Mouse (Mus musculus) layer of hippocampus, postnatal 36 days (tissue): ENCODE data around the gene Ripply1. TPM values are rescaled to one million over a fixed set of nuclear protein-coding genes. Genes with fewer than 3 reads are reported as not detected.
A peak's percentile ranks its signal among the peaks of the same experiment; 100 is the strongest.
"Not testable (repeated sequence)": the region's sequence is repeated elsewhere in the genome, so short reads cannot be mapped to it uniquely, and the experiment has no call there.

Experiments used
- DNase-seq, 2 experiments: peaks; one replicate each; pipeline ENCODE4 v3.0.0; 2022
- total RNA-seq, 2 experiments: library from RNA; stranded (reverse); gene quantifications; 2 replicates each; pipeline ENCODE4 v1.2.3; 2021

Ripply1 gene
- total RNA-seq, 2 experiments from 2014 or later, result not detected

DNA sequence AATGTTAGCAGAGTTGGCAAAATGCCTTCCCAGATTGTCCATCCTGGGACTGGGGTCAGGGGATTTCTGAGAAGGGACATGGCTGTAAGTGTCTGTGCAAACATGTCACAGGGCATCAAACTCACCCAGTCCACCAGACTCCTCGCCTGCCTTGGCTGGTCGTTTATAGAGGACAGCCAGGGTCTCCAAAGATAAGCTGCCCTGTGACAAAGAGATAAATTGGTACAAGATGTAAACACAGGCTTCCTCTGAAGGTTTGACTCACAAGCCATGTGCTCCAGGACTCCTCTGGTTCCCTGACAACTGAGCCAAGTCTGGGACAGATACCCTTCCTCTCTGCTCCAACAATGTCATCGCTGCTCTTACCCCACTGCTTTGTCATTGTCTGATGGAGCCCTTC is 1.2 kb downstream of the Ripply1 start:
- no peak for DNase-seq

GRCm38 (mm10) chrX:139779401-139779800 is 2.8 kb downstream of the Ripply1 start:
- DNase-seq, result no peak

- no peak for DNase-seq
Measured at GRCm38 (mm10) chrX:139778886-139779285, 3.3 kb downstream of the Ripply1 start.

- DNase-seq, result no peak
Measured at GRCm38 (mm10) chrX:139777357-139777756, 4.8 kb downstream of the Ripply1 start.

GRCm38 (mm10) chrX:139775084-139775612 is 7.0 kb downstream of the Ripply1 start:
- DNase-seq, result no peak

DNA sequence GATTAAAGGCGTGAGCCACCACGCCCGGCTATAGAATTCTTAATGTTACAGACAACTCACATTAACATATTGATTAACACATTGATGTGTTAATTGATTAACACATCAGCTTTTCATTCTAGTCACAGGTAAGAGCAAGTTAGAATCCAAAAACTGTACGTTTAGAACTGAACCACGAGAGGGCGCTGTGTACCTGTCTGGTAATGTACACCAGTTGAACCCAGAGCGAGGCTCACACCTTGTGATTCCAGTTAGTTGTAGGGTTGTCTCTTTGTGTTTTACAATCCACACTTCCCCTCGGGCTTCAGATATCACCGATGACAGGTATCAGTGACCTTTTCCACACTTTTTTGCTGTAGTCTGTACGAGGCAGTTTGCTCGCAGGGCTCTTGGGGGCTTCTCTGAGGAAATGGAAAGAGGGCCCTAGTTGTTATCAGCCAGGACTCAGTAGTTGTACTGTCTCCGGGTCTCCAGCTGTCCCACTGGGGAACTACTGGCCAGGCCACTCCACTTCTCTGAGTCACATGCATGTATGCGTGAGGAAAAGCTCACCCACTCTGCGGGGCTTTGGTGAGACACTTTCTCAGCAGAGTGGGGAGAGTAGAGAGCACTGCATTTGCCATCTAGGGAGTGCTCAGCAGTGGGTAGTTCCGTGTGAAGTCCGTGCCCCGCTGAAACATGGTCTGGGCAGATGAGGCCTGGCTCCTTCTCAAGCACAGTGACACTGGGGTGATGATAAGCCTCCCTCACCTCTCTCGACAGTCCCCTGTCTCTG is 7.7 kb downstream of the Ripply1 start:
- DNase-seq, result no peak

DNA sequence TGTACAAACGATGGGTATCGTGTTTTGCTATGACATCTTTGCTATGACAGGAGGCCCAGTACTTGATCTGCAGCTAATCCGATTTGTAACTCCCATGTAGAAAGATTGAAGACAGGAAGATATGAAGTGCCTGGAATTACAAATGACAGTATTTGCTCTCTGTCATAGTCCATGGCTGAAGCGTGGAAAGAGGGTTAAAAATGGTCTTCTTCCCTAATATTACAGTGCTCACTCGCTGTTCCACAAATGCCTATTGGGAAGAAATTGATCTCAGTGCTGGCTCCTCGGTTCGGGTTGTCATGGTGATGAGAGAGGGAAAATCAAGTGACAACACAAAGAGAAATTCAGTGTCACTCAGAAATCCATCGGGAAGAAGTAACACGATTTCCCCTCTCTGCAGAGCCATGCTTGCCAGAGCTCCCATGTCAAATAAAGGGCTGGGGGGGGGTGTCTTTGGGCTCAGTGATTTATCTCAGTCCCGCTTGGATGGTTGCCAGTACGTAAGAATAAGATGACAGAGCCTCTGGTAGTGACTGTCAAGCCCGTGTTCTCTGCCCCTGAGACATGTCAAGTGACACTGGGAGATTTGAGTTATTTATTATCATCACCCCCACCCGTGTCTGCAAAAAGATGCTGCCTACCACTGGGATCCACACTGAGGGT is 12.0 kb downstream of the Ripply1 start:
- no peak for DNase-seq

- no peak for DNase-seq
Measured at GRCm38 (mm10) chrX:139762546-139762945, 19.6 kb downstream of the Ripply1 start.

DNA sequence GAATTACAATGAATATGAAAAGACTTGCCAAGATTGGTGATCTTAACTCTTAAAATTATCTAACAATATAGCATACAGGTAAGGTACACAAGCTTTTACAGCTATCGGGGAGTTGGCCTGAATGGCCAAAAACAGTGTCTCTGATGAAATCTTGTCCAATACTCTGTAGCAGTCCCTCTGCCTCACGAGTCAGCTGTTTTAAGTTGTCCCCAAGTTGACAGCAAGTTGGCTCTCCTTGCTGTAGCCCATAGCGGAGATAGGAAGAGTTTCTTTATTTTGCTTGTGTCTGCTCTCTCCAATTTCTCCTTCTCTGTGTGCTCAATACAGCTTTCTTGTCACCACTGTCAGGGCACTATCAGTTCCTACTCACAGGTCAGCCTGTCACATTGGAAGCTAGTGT is 23.5 kb downstream of the Ripply1 start:
- not testable (repeated sequence) for DNase-seq

DNA sequence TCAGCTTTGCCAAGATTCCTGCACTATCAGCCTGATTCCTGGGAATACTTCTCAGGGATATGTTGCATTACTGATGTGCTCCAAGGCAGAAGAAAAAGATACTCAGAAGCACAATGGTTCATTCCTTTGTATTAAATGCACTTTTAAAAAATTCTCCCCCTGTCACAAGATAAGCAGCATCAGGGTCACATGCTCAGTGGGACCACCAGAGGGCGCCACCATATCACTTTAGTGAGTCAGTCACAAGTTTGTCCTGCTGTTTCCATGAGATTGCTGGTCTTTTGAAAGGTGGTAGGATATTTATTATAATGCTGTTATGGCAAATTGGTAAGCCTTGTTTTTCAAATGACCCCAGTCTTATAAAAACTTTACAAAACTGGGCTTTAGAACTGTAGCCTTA is 30.3 kb downstream of the Ripply1 start:
- DNase-seq, result peak in 1 of 2 experiments; percentile 31

DNA sequence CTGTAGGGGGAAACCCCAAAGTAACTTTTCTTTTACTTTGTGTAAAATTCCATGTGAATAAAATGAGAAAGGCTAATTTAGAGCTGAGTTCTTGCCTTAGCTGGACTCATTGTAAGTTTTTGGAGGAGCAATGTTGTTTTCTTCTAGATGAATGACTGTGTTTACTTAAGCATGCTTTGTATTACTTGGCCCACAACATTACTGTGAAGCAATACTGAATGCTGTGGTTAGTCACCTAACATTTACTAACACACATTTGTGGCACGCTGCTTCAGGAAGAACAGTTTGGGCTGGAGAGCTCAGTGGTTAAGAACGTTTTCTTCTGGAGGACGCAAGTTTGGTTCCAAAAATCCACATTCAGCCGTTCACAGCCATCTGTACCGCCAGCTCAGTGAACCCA is 45.1 kb downstream of the Ripply1 start:
- no peak for DNase-seq

DNA sequence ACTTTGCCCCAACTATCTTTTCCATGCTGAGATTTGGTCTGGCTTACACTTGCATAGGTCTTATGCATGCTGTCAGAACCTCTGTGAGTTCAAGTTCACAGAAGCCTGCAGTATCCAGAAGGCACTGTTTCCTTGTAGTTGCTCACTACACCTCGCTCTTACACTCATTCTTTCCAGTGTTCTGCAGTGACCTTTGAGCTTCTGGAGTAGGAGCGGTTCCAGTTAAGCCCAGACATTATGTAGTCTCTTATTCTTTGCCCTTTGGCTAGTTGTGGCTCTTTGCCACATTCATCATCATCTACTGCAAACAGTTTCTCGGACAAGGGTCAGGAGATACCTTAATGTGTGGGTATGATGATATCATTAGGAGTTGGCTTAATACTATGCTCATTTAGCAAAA is 51.6 kb downstream of the Ripply1 start:
- no peak for DNase-seq

Other genes with a start within 250 kb of the Ripply1 start
- gene Rnf128, start 219.0 kb downstream of the Ripply1 start, total RNA-seq, result 10 to 100 TPM; 31.8 to 35.7 TPM
- 10 to 100 TPM; 10.9 to 11.2 TPM for gene Tbc1d8b, start 97.4 kb downstream of the Ripply1 start, total RNA-seq
- gene Gm15013, start 67.9 kb downstream of the Ripply1 start, total RNA-seq, result not detected
- gene Cldn2, start 18.5 kb upstream of the Ripply1 start, total RNA-seq, result 1 to 10 TPM in 1 of 2 experiments, under 1 TPM in 1; 0.35 to 1.7 TPM
- 1 to 10 TPM; 5.7 to 6.3 TPM for gene Morc4, start 89.3 kb upstream of the Ripply1 start, total RNA-seq
- 10 to 100 TPM; 10.7 to 13.0 TPM for gene Rbm41, start 216.2 kb upstream of the Ripply1 start, total RNA-seq